Mouse (Mus musculus): ENCODE measurements around the gene Kif21a. TPM values are rescaled to one million over a fixed set of nuclear protein-coding genes. Genes with fewer than 3 reads are reported as not detected.

Gene Kif21a
- total and polyA plus RNA-seq, 3 experiments, result not detected

GRCm38 (mm10) chr15:90938469-90938868, 111.3 kb downstream of the Kif21a start:
- H3K79me2 ChIP-seq (replicated peaks; ENCODE audit: control insufficient read depth, extremely low read depth, insufficient read depth, poor library complexity, severe bottlenecking), result no peaks in the 10 kb centered on the region
- no peaks in the 10 kb centered on the region for H3K36me3 ChIP-seq (replicated peaks in 1 of 2; ENCODE audit: control insufficient read depth in 1 of 2, insufficient read depth in 1 of 2, low read length in 1 of 2)
- no peak for TF ChIP-seq SIN3A (IDR thresholded peaks at IDR 0.05; ENCODE audit: low read length)
- TF ChIP-seq JUN (IDR thresholded peaks at IDR 0.05; ENCODE audit: insufficient read depth, low read depth, low read length), result no peak
- no peak for TF ChIP-seq POLR2AphosphoS2 (IDR thresholded peaks at IDR 0.05; ENCODE audit: low read depth, low read length)
- TF ChIP-seq MXI1 (IDR thresholded peaks at IDR 0.05; ENCODE audit: low read depth, low read length), result no peak
- TF ChIP-seq NELFE (IDR thresholded peaks at IDR 0.05; ENCODE audit: low read depth, low read length), result no peak
- no peak for TF ChIP-seq USF2 (conservative IDR thresholded peaks at IDR 0.05; ENCODE audit: low read depth, low read length)
- H3K4me2 ChIP-seq (ENCODE audit: insufficient read depth, low read depth, poor library complexity, severe bottlenecking), result no peak overlapping the region
- H3K4me1 ChIP-seq (ENCODE audit: control insufficient read depth in 1 of 2, insufficient read depth in 2 of 2), result no peaks in the 10 kb centered on the region
- in situ Hi-C loops (cut with MboI; ENCODE audit: low pct_ligation_motif_present, low pct_unique_long_range_greater_than_20kb, low sequenced_read_pairs), result no loop called here
- peaks cover 57% of the 10 kb centered on the region for H3K9me3 ChIP-seq (replicated peaks; ENCODE audit: low read length)
- no peak overlapping the region for H3K27ac ChIP-seq (ENCODE audit: insufficient read depth, low read depth)
- H3K27me3 ChIP-seq (replicated peaks), result no peaks in the 10 kb centered on the region
- dilution Hi-C loops (cut with MboI; ENCODE audit: extremely low pct_ligation_motif_present, extremely low pct_unique_long_range_greater_than_20kb, low sequenced_read_pairs), result no loop called here
- no peak for DNase-seq (ENCODE audit: extremely low read depth)
- H3K4me3 ChIP-seq (replicated peaks in 1 of 3; ENCODE audit: low read depth in 2 of 3, low read length in 2 of 3, poor library complexity in 1 of 3), result no peak overlapping the region
- H3K9ac ChIP-seq (ENCODE audit: insufficient read depth, low read depth), result no peak overlapping the region

DNA sequence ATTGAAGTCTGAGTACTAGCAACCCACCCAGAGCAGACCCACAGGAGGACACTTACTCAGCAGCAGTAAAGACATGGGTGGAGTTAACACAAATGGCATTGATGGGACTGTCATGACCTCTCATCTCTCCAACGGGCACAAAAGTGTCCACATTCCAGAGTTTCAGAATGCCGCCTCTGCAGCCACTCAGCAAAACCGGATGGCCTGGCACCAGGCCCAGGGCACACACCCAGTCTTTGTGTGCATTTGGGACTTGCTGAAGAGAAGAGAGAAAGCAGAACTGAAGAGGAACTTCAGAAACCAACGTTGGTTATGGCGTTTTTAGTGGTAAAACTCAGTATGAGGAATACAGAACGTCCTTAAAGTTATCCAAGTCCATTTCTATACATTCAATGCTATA, 114.2 kb downstream of the Kif21a start:
- Histone ChIP-seq H3K9me3 (replicated peaks; ENCODE audit: low read length) (peaks cover 48% of the 10 kb centered on the region), H3K9ac (ENCODE audit: insufficient read depth, low read depth) (no peak overlapping the region), H3K4me3 (replicated peaks in 1 of 3; ENCODE audit: low read depth in 2 of 3, low read length in 2 of 3, poor library complexity in 1 of 3) (no peak overlapping the region), H3K27me3 (replicated peaks) (no peaks in the 10 kb centered on the region), H3K36me3 (replicated peaks in 1 of 2; ENCODE audit: control insufficient read depth in 1 of 2, insufficient read depth in 1 of 2, low read length in 1 of 2) (no peaks in the 10 kb centered on the region), H3K27ac (ENCODE audit: insufficient read depth, low read depth) (no peak overlapping the region), H3K4me1 (ENCODE audit: control insufficient read depth in 1 of 2, insufficient read depth in 2 of 2) (no peaks in the 10 kb centered on the region), H3K79me2 (replicated peaks; ENCODE audit: control insufficient read depth, extremely low read depth, insufficient read depth, poor library complexity, severe bottlenecking) (no peaks in the 10 kb centered on the region), H3K4me2 (ENCODE audit: insufficient read depth, low read depth, poor library complexity, severe bottlenecking) (no peak overlapping the region)
- in situ Hi-C loops (cut with MboI; ENCODE audit: low pct_ligation_motif_present, low pct_unique_long_range_greater_than_20kb, low sequenced_read_pairs) (no loop called here), dilution Hi-C loops (cut with MboI; ENCODE audit: extremely low pct_ligation_motif_present, extremely low pct_unique_long_range_greater_than_20kb, low sequenced_read_pairs) (no loop called here)
- DNase-seq (ENCODE audit: extremely low read depth), result no peak
- TF ChIP-seq MYC (IDR thresholded peaks at IDR 0.05; ENCODE audit: low read depth, low read length) (no peak), MAZ (IDR thresholded peaks at IDR 0.05; ENCODE audit: low read depth, low read length) (no peak), HCFC1 (IDR thresholded peaks at IDR 0.05; ENCODE audit: low read depth, low read length) (no peak), SMC3 (IDR thresholded peaks at IDR 0.05; ENCODE audit: low read depth, low read length) (no peak), ZC3H11A (IDR thresholded peaks at IDR 0.05; ENCODE audit: low read depth, low read length) (no peak), RCOR1 (conservative IDR thresholded peaks at IDR 0.05; ENCODE audit: low read depth, low read length) (no peak), ETS1 (conservative IDR thresholded peaks at IDR 0.05; ENCODE audit: low read depth, low read length) (no peak), USF2 (conservative IDR thresholded peaks at IDR 0.05; ENCODE audit: low read depth, low read length) (no peak)

DNA sequence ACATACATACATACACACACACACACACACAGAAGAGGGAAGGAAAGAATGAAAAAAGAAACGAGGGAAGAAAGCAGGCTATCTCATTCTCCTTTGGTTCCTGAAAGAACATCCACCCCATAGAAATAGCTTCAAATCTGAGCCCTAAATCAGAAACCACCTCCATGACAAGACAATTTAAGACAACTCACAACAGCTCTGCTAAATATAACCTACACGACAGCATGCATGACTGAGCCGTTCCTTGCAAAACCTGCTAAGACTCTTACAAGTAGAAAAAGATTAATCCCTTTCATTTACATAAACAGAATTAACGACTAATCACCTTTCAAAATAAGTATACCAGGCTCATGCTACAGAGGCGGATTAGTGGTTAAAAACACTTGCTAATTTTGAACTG, 118.3 kb downstream of the Kif21a start:
- Histone ChIP-seq H3K9me3 (replicated peaks; ENCODE audit: low read length) (peaks cover 47% of the 10 kb centered on the region), H3K27ac (ENCODE audit: insufficient read depth, low read depth) (no peak overlapping the region), H3K4me1 (ENCODE audit: control insufficient read depth in 1 of 2, insufficient read depth in 2 of 2) (no peaks in the 10 kb centered on the region), H3K4me2 (ENCODE audit: insufficient read depth, low read depth, poor library complexity, severe bottlenecking) (no peak overlapping the region), H3K4me3 (replicated peaks in 1 of 3; ENCODE audit: low read depth in 2 of 3, low read length in 2 of 3, poor library complexity in 1 of 3) (no peak overlapping the region), H3K79me2 (replicated peaks; ENCODE audit: control insufficient read depth, extremely low read depth, insufficient read depth, poor library complexity, severe bottlenecking) (no peaks in the 10 kb centered on the region), H3K9ac (ENCODE audit: insufficient read depth, low read depth) (no peak overlapping the region), H3K27me3 (replicated peaks) (no peaks in the 10 kb centered on the region), H3K36me3 (replicated peaks in 1 of 2; ENCODE audit: control insufficient read depth in 1 of 2, insufficient read depth in 1 of 2, low read length in 1 of 2) (no peaks in the 10 kb centered on the region)
- no peak for DNase-seq (ENCODE audit: extremely low read depth)
- dilution Hi-C loops (cut with MboI; ENCODE audit: extremely low pct_ligation_motif_present, extremely low pct_unique_long_range_greater_than_20kb, low sequenced_read_pairs), result no loop called here
- in situ Hi-C loops (cut with MboI; ENCODE audit: low pct_ligation_motif_present, low pct_unique_long_range_greater_than_20kb, low sequenced_read_pairs), result no loop called here
- no peak for TF ChIP-seq CTCF (conservative IDR thresholded peaks at IDR 0.05 in 1 of 2, IDR thresholded peaks at IDR 0.05 in 1 of 2; ENCODE audit: low read depth in 2 of 2, low read length in 2 of 2)
- no peak for TF ChIP-seq MAZ (IDR thresholded peaks at IDR 0.05; ENCODE audit: low read depth, low read length)
- no peak for TF ChIP-seq ZC3H11A (IDR thresholded peaks at IDR 0.05; ENCODE audit: low read depth, low read length)
- TF ChIP-seq E2F4 (IDR thresholded peaks at IDR 0.05; ENCODE audit: insufficient replicate concordance, low read depth, low read length), result no peak
- TF ChIP-seq MEF2A (IDR thresholded peaks at IDR 0.05; ENCODE audit: borderline replicate concordance, low read depth, low read length), result no peak
- TF ChIP-seq TCF12 (IDR thresholded peaks at IDR 0.05; ENCODE audit: low read depth, low read length), result no peak
- no peak for TF ChIP-seq NRF1 (IDR thresholded peaks at IDR 0.05; ENCODE audit: low read depth, low read length)
- no peak for TF ChIP-seq ZKSCAN1 (IDR thresholded peaks at IDR 0.05; ENCODE audit: borderline replicate concordance, low read depth, low read length)
- TF ChIP-seq ELF1 (IDR thresholded peaks at IDR 0.05; ENCODE audit: low read depth, low read length), result no peak
- no peak for TF ChIP-seq IRF4 (IDR thresholded peaks at IDR 0.05; ENCODE audit: low read depth, low read length)
- TF ChIP-seq TBP (conservative IDR thresholded peaks at IDR 0.05; ENCODE audit: low read depth, low read length), result no peak
- no peak for TF ChIP-seq JUND (conservative IDR thresholded peaks at IDR 0.05; ENCODE audit: low read depth, low read length)
- no peak for TF ChIP-seq GABPA (IDR thresholded peaks at IDR 0.05; ENCODE audit: insufficient replicate concordance, low read depth, low read length)
- no peak for TF ChIP-seq RAD21 (IDR thresholded peaks at IDR 0.05; ENCODE audit: low read depth, low read length)
- no peak for TF ChIP-seq UBTF (IDR thresholded peaks at IDR 0.05; ENCODE audit: low read depth, low read length)
- no peak for TF ChIP-seq POLR2A (IDR thresholded peaks at IDR 0.05; ENCODE audit: low read depth, low read length)
